Mouse (Mus musculus) CH12.LX (cell line): ENCODE data around the gene Plcb1. TPM values are rescaled to one million over a fixed set of nuclear protein-coding genes. Genes with fewer than 3 reads are reported as not detected.
"Not testable (repeated sequence)": the region's sequence is repeated elsewhere in the genome, so short reads cannot be mapped to it uniquely, and the experiment has no call there.

Experiments
- DNase-seq: peaks from one replicate; pipeline ENCODE4 v3.0.0-alpha.2; 2013; ENCODE audit errors: extremely low read depth
- H3K27ac ChIP-seq: 2 replicates; pipeline ENCODE4 v1.5.1; 2012; ENCODE audit warnings: low read depth, mild to moderate bottlenecking, control low read depth, moderate library complexity; ENCODE audit not compliant: insufficient read depth
- H3K27me3 ChIP-seq: replicated peaks from 2 replicates; pipeline ENCODE3; 2012; ENCODE audit warnings: inconsistent platforms
- H3K36me3 ChIP-seq, 2 experiments: replicated peaks in 1 of 2; 2 replicates each; pipeline versions ENCODE3 to v1.6.1; 2012; ENCODE audit warnings: inconsistent platforms in 1 of 2, low read length in 1 of 2, mild to moderate bottlenecking in 1 of 2, mixed read lengths in 1 of 2, moderate library complexity in 1 of 2; ENCODE audit not compliant: control insufficient read depth in 1 of 2, insufficient read depth in 1 of 2
- H3K4me1 ChIP-seq, 2 experiments: 2 replicates each; pipeline ENCODE4 v1.6.1; 2012; ENCODE audit warnings: inconsistent platforms in 1 of 2, moderate library complexity in 1 of 2; ENCODE audit not compliant: insufficient read depth in 2 of 2, control insufficient read depth in 1 of 2
- H3K4me2 ChIP-seq: 2 replicates; pipeline ENCODE4 v1.6.1; 2012; ENCODE audit warnings: low read depth, mild to moderate bottlenecking, control low read depth; ENCODE audit not compliant: poor library complexity, insufficient read depth, severe bottlenecking
- H3K4me3 ChIP-seq, 3 experiments: fragments of 150-350 bp in 1 of 3; sonication (generic) in 1 of 3; replicated peaks in 1 of 3; 2 replicates each; pipeline versions ENCODE3 to v1.5.1; 2011 to 2012; ENCODE audit warnings: low read depth in 2 of 3, low read length in 2 of 3, mild to moderate bottlenecking in 2 of 3, moderate library complexity in 2 of 3, control low read depth in 1 of 3, improper control_type of control experiment in 1 of 3, inconsistent platforms in 1 of 3, mixed read lengths in 1 of 3; ENCODE audit not compliant: poor library complexity in 1 of 3
- H3K79me2 ChIP-seq: replicated peaks from 2 replicates; pipeline ENCODE4 v1.6.1; 2012; ENCODE audit warnings: mild to moderate bottlenecking, moderate library complexity; ENCODE audit not compliant: control insufficient read depth, poor library complexity, insufficient read depth, severe bottlenecking; ENCODE audit errors: extremely low read depth
- H3K9ac ChIP-seq: 2 replicates; pipeline ENCODE4 v1.6.1; 2012; ENCODE audit warnings: low read depth, mild to moderate bottlenecking, control low read depth, moderate library complexity; ENCODE audit not compliant: insufficient read depth
- H3K9me3 ChIP-seq: replicated peaks from 2 replicates; pipeline ENCODE3; 2012; ENCODE audit warnings: low read length, inconsistent platforms, mixed read lengths
- E2F4 ChIP-seq: IDR thresholded peaks from 2 replicates; pipeline ENCODE4 v1.6.1; 2011; ENCODE audit warnings: low read depth, low read length, improper control_type of control experiment; ENCODE audit not compliant: insufficient replicate concordance
- EP300 ChIP-seq: IDR thresholded peaks from 2 replicates; pipeline ENCODE4 v1.6.1; 2011; ENCODE audit warnings: low read length, improper control_type of control experiment
- ETS1 ChIP-seq: conservative IDR thresholded peaks from 2 replicates; pipeline ENCODE4 v1.6.1; 2012; ENCODE audit warnings: low read depth, mild to moderate bottlenecking, inconsistent platforms, low read length, improper control_type of control experiment, moderate library complexity
- GABPA ChIP-seq: IDR thresholded peaks from 2 replicates; pipeline ENCODE4 v1.6.1; 2012; ENCODE audit warnings: low read depth, low read length, improper control_type of control experiment, inconsistent platforms; ENCODE audit not compliant: insufficient replicate concordance
- HCFC1 ChIP-seq: IDR thresholded peaks from 2 replicates; pipeline ENCODE4 v1.6.1; 2012; ENCODE audit warnings: low read depth, mild to moderate bottlenecking, inconsistent platforms, low read length, improper control_type of control experiment
- IRF4 ChIP-seq: IDR thresholded peaks from 2 replicates; pipeline ENCODE4 v1.6.1; 2014; ENCODE audit warnings: low read depth, mild to moderate bottlenecking, inconsistent platforms, low read length, improper control_type of control experiment
- JUN ChIP-seq: IDR thresholded peaks from 2 replicates; pipeline ENCODE4 v1.6.1; 2011; ENCODE audit warnings: low read depth, mild to moderate bottlenecking, low read length, improper control_type of control experiment, moderate library complexity; ENCODE audit not compliant: insufficient read depth
- KAT2A ChIP-seq: IDR thresholded peaks from 2 replicates; pipeline ENCODE4 v1.6.1; 2012; ENCODE audit warnings: low read length, improper control_type of control experiment, inconsistent platforms; ENCODE audit not compliant: insufficient replicate concordance
- MAZ ChIP-seq: IDR thresholded peaks from 2 replicates; pipeline ENCODE4 v1.6.1; 2012; ENCODE audit warnings: low read depth, mild to moderate bottlenecking, inconsistent platforms, low read length, improper control_type of control experiment, moderate library complexity
- MEF2A ChIP-seq: IDR thresholded peaks from 2 replicates; pipeline ENCODE4 v1.6.1; 2014; ENCODE audit warnings: low read depth, mild to moderate bottlenecking, inconsistent platforms, low read length, improper control_type of control experiment, borderline replicate concordance
- NELFE ChIP-seq: IDR thresholded peaks from 2 replicates; pipeline ENCODE4 v1.6.1; 2011; ENCODE audit warnings: low read depth, low read length, improper control_type of control experiment
- NRF1 ChIP-seq: IDR thresholded peaks from 2 replicates; pipeline ENCODE4 v1.6.1; 2014; ENCODE audit warnings: low read depth, mild to moderate bottlenecking, inconsistent platforms, low read length, improper control_type of control experiment, moderate library complexity
- POLR2A ChIP-seq: IDR thresholded peaks from 2 replicates; pipeline ENCODE4 v1.6.1; 2011; ENCODE audit warnings: low read depth, mild to moderate bottlenecking, improper control_type of control experiment, low read length
- RAD21 ChIP-seq: IDR thresholded peaks from 2 replicates; pipeline ENCODE4 v1.6.1; 2011; ENCODE audit warnings: low read depth, mild to moderate bottlenecking, low read length, improper control_type of control experiment, moderate library complexity
- RCOR1 ChIP-seq: conservative IDR thresholded peaks from 2 replicates; pipeline ENCODE4 v1.6.1; 2012; ENCODE audit warnings: low read depth, mild to moderate bottlenecking, inconsistent platforms, low read length, improper control_type of control experiment
- SIN3A ChIP-seq: IDR thresholded peaks from 2 replicates; pipeline ENCODE4 v1.6.1; 2012; ENCODE audit warnings: low read length, improper control_type of control experiment, inconsistent platforms
- TBP ChIP-seq: conservative IDR thresholded peaks from 2 replicates; pipeline ENCODE4 v1.6.1; 2011; ENCODE audit warnings: low read depth, low read length, improper control_type of control experiment
- TCF12 ChIP-seq: IDR thresholded peaks from 2 replicates; pipeline ENCODE4 v1.6.1; 2014; ENCODE audit warnings: low read depth, mild to moderate bottlenecking, inconsistent platforms, low read length, improper control_type of control experiment
- UBTF ChIP-seq: IDR thresholded peaks from 2 replicates; pipeline ENCODE4 v1.6.1; 2012; ENCODE audit warnings: low read depth, mild to moderate bottlenecking, inconsistent platforms, low read length, improper control_type of control experiment, moderate library complexity
- USF1 ChIP-seq: IDR thresholded peaks from 2 replicates; pipeline ENCODE4 v1.6.1; 2014; ENCODE audit warnings: low read depth, mild to moderate bottlenecking, inconsistent platforms, low read length, improper control_type of control experiment
- USF2 ChIP-seq: conservative IDR thresholded peaks from 2 replicates; pipeline ENCODE4 v1.6.1; 2011; ENCODE audit warnings: low read depth, low read length, improper control_type of control experiment
- ZKSCAN1 ChIP-seq: IDR thresholded peaks from 2 replicates; pipeline ENCODE4 v1.6.1; 2012; ENCODE audit warnings: low read depth, inconsistent platforms, low read length, improper control_type of control experiment, borderline replicate concordance
- ZMIZ1 ChIP-seq: IDR thresholded peaks from 2 replicates; pipeline ENCODE4 v1.6.1; 2012; ENCODE audit warnings: low read depth, mild to moderate bottlenecking, inconsistent platforms, low read length, improper control_type of control experiment
- ZNF384 ChIP-seq: IDR thresholded peaks from 2 replicates; pipeline ENCODE4 v1.6.1; 2012; ENCODE audit warnings: low read depth, low read length, improper control_type of control experiment, inconsistent platforms
- dilution Hi-C: fragments of 300-500 bp; cut with MboI; formaldehyde crosslinking; loops from 2 replicates; pipeline ENCODE4 v1.14.3; 2020; ENCODE audit warnings: low sequenced_read_pairs; ENCODE audit not compliant: extremely low pct_unique_long_range_greater_than_20kb, extremely low pct_ligation_motif_present
- in situ Hi-C: fragments of 300-500 bp; cut with MboI; formaldehyde crosslinking; loops from 3 replicates; pipeline ENCODE4 v1.14.3; 2019; ENCODE audit warnings: low sequenced_read_pairs, low pct_ligation_motif_present, low pct_unique_long_range_greater_than_20kb, mixed read lengths
- polyA plus RNA-seq: library from polyadenylated mRNA; unstranded; fragments of >175 nt; gene quantifications from 2 replicates; pipeline ENCODE4 v1.2.1, GENCODE M21; 2012; ENCODE audit warnings: low read depth; ENCODE audit not compliant: insufficient read length
- total RNA-seq, 2 experiments: library from RNA; depleted of rRNA; stranded (reverse); fragments of 300-350 nt in 1 of 2; fragments of >200 nt in 1 of 2; gene quantifications; 2 replicates each; pipeline ENCODE4 v1.2.3; 2012 to 2014

The Plcb1 gene
- total and polyA plus RNA-seq, 3 experiments = not detected

- H3K27ac ChIP-seq = no peak overlapping the region
- H3K9me3 ChIP-seq = peaks cover 79% of the 10 kb centered on the region
- DNase-seq = no peak
- no peaks in the 10 kb centered on the region for H3K36me3 ChIP-seq
- dilution Hi-C loops (no loop called here), in situ Hi-C loops (no loop called here)
- H3K4me2 ChIP-seq = no peak overlapping the region
- no peaks in the 10 kb centered on the region for H3K4me1 ChIP-seq
- TF ChIP-seq RAD21 (no peak), HCFC1 (no peak), KAT2A (no peak), GABPA (no peak), POLR2A (no peak), ZMIZ1 (no peak), MEF2A (no peak), ZKSCAN1 (no peak), UBTF (no peak), NRF1 (no peak), ETS1 (no peak), NELFE (no peak), TBP (no peak), MAZ (no peak), IRF4 (no peak), EP300 (no peak), RCOR1 (no peak), USF1 (no peak)
- no peak overlapping the region for H3K9ac ChIP-seq
- H3K4me3 ChIP-seq = no peak overlapping the region
- H3K27me3 ChIP-seq = no peaks in the 10 kb centered on the region
- H3K79me2 ChIP-seq = no peaks in the 10 kb centered on the region
Observed at GRCm38 (mm10) chr2:135362948-135363347, 577.1 kb downstream of the Plcb1 start.

- H3K4me1 ChIP-seq = no peaks in the 10 kb centered on the region
- no peak overlapping the region for H3K4me3 ChIP-seq
- H3K9ac ChIP-seq = no peak overlapping the region
- no peak overlapping the region for H3K27ac ChIP-seq
- TF ChIP-seq TCF12 = no peak
- TF ChIP-seq TBP = no peak
- TF ChIP-seq NELFE = no peak
- TF ChIP-seq SIN3A = no peak
- no peak for TF ChIP-seq EP300
- TF ChIP-seq JUN = no peak
- TF ChIP-seq USF1 = no peak
- no peak for TF ChIP-seq ZNF384
- no peak for TF ChIP-seq E2F4
- TF ChIP-seq USF2 = no peak
- TF ChIP-seq MEF2A = no peak
- TF ChIP-seq UBTF = no peak
- TF ChIP-seq HCFC1 = no peak
- TF ChIP-seq, all 38 proteins: peak for 0
- no peak overlapping the region for H3K4me2 ChIP-seq
- dilution Hi-C loops (no loop called here), in situ Hi-C loops (no loop called here)
- no peaks in the 10 kb centered on the region for H3K27me3 ChIP-seq
- no peaks in the 10 kb centered on the region for H3K36me3 ChIP-seq
- H3K9me3 ChIP-seq = peaks cover 68% of the 10 kb centered on the region
- no peaks in the 10 kb centered on the region for H3K79me2 ChIP-seq
- DNase-seq = no peak
Observed at GRCm38 (mm10) chr2:135370259-135370835, 584.5 kb downstream of the Plcb1 start.

- dilution Hi-C loops, in situ Hi-C loops, H3K36me3 ChIP-seq, H3K4me2 ChIP-seq, DNase-seq, H3K4me3 ChIP-seq, H3K79me2 ChIP-seq, H3K27ac ChIP-seq, H3K9ac ChIP-seq, H3K4me1 ChIP-seq, H3K27me3 ChIP-seq: not testable (repeated sequence)
- H3K9me3 ChIP-seq = peaks cover 50% of the 10 kb centered on the region
Observed at GRCm38 (mm10) chr2:135380796-135381195, 594.9 kb downstream of the Plcb1 start.
